Mouse (Mus musculus) inflammation-experienced regulatory T-cells, adult 16 weeks (primary cell): ENCODE results near the gene Zcchc13. TPM values are rescaled to one million over a fixed set of nuclear protein-coding genes. Genes with fewer than 3 reads are reported as not detected.

Source experiments
- polyA plus RNA-seq: library from polyadenylated mRNA; unstranded; fragments of 100-300 nt; shearing (Covaris generic); gene quantifications from one replicate; pipeline ENCODE4 v1.2.1, GENCODE M21; 2017

Gene Zcchc13
- polyA plus RNA-seq: not detected

GRCm38 (mm10) chrX:103630303-103630702, at the start of gene Zcchc13:
Gene Zcchc13, plus strand, starts transcription at chrX:103630586.

Other genes starting within 250 kb of the Zcchc13 start
- 0.61 TPM for gene Tsx, start 216.1 kb upstream of the Zcchc13 start, polyA plus RNA-seq
- gene Gm26992, start 208.6 kb upstream of the Zcchc13 start, polyA plus RNA-seq: not detected
- 0.21 TPM for gene Slc16a2, start 191.4 kb downstream of the Zcchc13 start, polyA plus RNA-seq